Mouse (Mus musculus) gastrocnemius, adult 2 months (tissue): ENCODE measurements around the gene Slc26a11. TPM values are rescaled to one million over a fixed set of nuclear protein-coding genes. Genes with fewer than 3 reads are reported as not detected.
A peak's percentile ranks its signal among the peaks of the same experiment; 100 is the strongest.

Experiments used
- DNase-seq: peaks from one replicate; pipeline ENCODE4 v3.0.0; 2022
- H3K27ac ChIP-seq: fragments of 200-600 bp; 2 replicates; pipeline ENCODE4 v1.8.1; 2022; ENCODE audit warnings: mild to moderate bottlenecking
- H3K4me3 ChIP-seq: fragments of 200-600 bp; 2 replicates; pipeline ENCODE4 v1.8.1; 2022; ENCODE audit warnings: mild to moderate bottlenecking, moderate library complexity
- CTCF ChIP-seq: fragments of 200-600 bp; IDR thresholded peaks from 2 replicates; pipeline ENCODE4 v1.8.1; 2022; ENCODE audit warnings: antibody characterized with exemption, mild to moderate bottlenecking, moderate library complexity
- intact Hi-C: fragments of 180-260 bp; cut with DNase I; formaldehyde crosslinking; loops from one replicate; pipeline ENCODE4 v1.15.1; 2025
- total RNA-seq, 2 experiments: library from RNA; stranded (reverse); gene quantifications; 2 replicates each; pipeline ENCODE4 v1.2.3; 2021

Gene Slc26a11
- total RNA-seq, 2 experiments from 2014 or later = 1.9 to 2.8 TPM

DNA sequence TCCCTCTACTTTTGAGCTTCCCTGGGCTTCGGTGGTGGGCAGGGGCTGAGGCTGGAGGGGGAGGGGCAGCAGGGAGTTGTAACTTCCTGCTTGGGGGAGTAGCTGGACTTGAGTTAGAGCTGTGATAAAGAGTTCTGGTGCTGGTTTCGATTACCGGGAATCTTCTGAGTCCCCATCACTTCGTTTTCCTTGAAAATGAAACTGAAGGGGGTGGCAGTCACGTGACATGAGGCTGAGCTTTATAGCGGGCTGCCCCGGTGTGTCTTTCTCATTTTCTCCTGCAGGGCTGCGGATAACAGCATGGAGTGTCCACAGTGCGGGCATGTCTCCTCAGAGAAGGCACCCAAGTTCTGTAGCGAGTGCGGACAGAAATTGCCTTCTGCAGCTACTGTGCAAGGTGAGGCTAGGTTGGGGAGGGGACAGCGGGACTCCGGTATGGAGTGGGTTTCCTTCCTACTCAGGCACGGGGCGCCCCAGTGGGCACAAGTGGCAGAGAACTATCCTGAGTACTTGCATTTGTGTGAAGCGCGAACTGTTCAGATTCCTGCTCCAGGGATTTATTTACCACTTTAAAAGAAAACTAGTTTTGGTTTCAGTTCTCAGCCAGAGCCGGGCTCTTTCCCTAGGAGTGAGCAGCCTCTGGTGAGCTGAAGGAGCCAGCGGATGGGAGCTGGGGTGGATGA, 37.6 kb downstream of the Slc26a11 start, which contains the start of gene Rnf213:
Rnf213 (plus strand) TSS at position 301 of the 683 bp plus-strand sequence.
- Histone ChIP-seq H3K4me3 (peak within 1 kb of the TSS; percentile 98), H3K27ac (peak within 1 kb of the TSS; percentile 99)
- DNase-seq = peak; percentile 65
- TF ChIP-seq CTCF = peak; percentile 40
- intact Hi-C loops = no loop called here

DNA sequence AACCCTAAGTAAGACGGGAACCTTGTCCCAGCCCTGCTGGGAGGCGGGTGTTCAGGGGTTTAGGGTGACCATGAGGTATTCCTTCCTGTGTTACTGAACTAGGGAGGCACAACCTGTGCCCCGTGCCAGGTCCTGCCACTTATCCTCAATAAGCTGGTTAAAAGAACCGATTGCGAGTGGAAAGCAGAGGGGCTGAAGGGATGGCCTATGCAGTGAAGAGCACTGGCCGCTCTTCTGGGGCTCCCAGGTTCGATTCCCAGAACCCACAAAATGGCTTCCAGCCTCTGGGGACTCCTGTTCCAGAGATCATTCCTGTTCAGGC, 38.1 kb downstream of the Slc26a11 start:
- TF ChIP-seq CTCF = no peak
- peak; percentile 35 for DNase-seq
- peak overlapping the region; percentile 99 for H3K27ac ChIP-seq
- peak overlapping the region; percentile 98 for H3K4me3 ChIP-seq
- intact Hi-C loops = no loop called here

DNA sequence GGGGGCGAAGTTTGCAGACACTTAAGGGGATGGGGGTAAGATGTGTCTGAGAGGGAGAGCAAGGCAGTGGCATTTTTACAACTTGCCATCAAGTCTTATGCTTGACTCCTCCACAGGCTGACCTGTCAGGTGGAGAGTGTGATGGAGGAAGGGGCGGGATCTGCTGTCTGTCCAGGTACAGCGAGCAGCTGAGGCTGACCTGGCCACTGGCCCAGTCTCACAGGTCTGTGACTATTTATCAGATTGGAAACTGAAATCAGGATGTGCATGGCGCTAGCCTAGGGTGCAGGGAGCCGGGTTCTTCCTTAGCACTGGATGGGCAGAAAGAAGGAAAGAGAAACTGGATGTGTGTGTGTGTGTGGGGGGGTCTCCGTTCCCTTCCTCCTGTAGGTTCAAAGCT, 38.9 kb downstream of the Slc26a11 start:
- Histone ChIP-seq H3K4me3 (peak overlapping the region; percentile 98), H3K27ac (no peak overlapping the region)
- intact Hi-C loops = no loop called here
- DNase-seq = no peak
- TF ChIP-seq CTCF = no peak

DNA sequence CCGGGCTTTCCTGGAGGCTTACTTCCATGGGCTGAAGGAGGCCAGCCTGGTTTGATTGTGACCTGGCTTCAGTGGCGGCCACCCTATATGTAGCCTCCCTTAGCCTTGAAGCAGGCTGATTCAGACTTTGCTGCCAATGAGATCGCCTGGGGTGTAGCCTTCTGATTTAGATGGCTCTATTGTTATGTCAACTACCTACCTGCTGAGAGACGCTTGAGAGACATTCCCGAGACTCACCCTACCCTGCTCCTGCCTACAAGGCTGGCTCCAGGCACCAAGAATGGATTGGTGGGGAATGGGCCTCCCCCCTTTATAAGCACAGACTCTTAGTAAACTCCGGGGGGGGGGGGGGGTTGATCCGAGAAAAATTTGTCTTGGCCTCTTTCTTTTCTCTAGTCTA, 40.0 kb downstream of the Slc26a11 start:
- intact Hi-C loops = no loop called here
- no peak for DNase-seq
- TF ChIP-seq CTCF = no peak
- H3K4me3 ChIP-seq = no peak overlapping the region
- no peak overlapping the region for H3K27ac ChIP-seq

DNA sequence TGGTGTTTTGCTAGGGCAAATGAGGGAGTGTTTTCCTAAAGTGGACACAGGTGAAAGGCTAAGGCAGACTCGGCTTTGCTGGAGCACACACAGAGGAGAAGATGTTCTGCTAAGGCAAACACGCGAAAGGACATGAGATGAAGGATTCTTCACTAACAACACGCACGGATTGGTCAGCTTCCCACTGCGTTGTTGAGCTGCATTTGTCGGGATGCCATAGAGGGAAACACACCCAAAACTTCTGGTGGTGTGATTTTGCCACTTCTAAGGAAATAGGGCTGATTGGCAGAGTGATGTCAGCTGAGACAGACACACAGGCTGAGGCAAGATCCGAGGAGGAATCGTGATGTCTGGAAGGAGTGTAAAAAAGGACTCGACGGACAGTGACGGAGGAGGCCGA, 40.6 kb downstream of the Slc26a11 start:
- H3K27ac ChIP-seq = no peak overlapping the region
- H3K4me3 ChIP-seq = no peak overlapping the region
- DNase-seq = no peak
- intact Hi-C loops = no loop called here
- no peak for TF ChIP-seq CTCF

DNA sequence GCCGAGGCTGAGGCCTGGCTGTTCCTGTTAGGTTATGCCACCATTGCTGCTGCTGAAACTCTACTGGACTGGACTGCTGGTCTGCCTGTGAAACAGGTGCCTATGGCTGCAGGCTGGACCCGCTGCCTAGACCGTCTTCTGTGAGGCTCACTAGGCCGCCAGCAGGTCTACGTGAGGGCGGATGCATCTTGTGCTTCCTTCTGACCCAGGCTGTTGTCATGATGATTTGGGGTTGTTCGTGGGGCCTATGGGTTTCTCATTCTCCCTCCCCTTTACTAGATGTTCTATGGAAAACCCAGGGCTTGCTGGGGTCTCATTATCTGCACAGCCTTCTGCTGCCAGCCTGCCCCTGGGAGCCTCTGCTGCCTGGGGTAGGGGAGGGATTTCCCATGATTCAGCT, 41.1 kb downstream of the Slc26a11 start:
- TF ChIP-seq CTCF = no peak
- Histone ChIP-seq H3K27ac (no peak overlapping the region), H3K4me3 (no peak overlapping the region)
- intact Hi-C loops = no loop called here
- no peak for DNase-seq

DNA sequence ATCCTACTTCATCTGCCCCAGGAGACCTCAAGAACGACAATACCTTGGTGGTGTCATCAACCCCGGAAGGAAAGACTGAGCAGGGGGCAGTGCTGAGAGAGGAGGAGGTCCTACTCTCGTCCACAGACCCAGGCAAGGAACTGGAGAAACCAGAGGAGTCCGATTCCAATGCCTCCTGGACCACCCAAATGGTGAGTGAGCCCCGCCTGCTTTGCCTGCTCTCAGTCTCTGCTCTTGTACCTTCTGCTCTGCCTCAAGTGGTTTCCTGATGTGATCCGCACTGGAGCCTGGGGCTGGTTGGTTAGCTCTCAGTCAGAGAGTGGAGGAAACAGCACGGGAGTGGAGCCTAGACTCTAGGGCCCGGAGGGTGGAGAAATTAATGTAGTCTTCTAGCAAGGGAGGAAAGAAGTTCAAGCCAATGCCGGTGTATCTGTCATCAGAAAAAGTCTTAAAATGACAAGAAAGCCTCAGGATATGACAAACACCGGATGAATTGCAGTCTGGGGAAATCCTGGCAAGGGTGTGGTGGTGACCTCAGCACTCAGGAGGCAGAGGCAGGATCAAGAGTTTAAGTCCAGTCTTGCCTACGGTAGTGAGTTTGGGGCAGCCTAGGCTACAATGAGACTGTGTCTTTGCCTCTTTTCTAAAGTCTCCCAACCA, 47.3 kb downstream of the Slc26a11 start:
- H3K27ac ChIP-seq = peak overlapping the region; percentile 9; the same call in 1 of the 2 replicates

DNA sequence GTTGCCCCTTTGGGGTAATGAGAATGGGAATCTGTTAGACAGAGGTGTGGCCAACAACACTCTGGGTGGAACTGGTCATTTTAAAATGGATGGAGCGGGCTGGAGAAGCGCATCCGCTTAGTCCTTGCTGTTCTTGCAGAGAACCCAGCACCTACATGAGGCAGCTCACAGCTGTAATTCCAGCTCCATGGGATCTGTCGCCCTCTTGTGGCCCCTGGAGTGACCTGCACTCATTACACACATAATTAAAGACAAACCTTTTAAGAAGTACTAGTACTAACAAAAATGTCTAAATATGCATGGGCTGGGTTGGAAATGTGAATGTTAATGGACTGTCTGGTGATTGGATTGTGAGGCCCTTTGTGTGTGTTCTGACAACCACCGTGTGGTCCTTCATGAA, 49.3 kb downstream of the Slc26a11 start:
- Histone ChIP-seq H3K4me3 (no peak overlapping the region), H3K27ac (no peak overlapping the region)
- intact Hi-C loops = no loop called here
- DNase-seq = peak; percentile 40
- TF ChIP-seq CTCF = peak; percentile 77

More for the DNA sequence above, 47.3 kb downstream of the Slc26a11 start:
- no peak overlapping the region for H3K4me3 ChIP-seq
- TF ChIP-seq CTCF = no peak
- no peak for DNase-seq
- intact Hi-C loops = no loop called here

DNA sequence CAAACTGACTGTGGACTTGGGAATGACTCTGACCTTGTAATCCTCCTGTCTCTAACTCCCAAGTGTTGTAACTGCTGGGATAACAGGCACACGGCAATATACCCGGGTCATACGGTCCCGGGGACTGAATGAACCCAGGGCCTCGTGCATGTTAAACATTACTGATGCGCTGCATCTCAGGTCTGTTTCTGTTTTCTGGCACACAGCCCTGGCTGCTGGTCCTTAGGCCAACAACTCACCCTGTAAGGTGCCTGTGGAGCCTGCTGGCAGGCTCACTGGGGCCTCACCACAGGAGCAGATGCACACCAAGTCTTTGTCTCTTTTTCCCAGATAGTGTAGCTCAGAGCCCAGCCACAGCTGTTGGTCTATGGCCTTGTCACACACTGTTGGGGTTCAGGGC, 52.0 kb downstream of the Slc26a11 start:
- intact Hi-C loops = no loop called here
- Histone ChIP-seq H3K4me3 (no peak overlapping the region), H3K27ac (no peak overlapping the region)
- no peak for TF ChIP-seq CTCF
- DNase-seq = peak; percentile 22

DNA sequence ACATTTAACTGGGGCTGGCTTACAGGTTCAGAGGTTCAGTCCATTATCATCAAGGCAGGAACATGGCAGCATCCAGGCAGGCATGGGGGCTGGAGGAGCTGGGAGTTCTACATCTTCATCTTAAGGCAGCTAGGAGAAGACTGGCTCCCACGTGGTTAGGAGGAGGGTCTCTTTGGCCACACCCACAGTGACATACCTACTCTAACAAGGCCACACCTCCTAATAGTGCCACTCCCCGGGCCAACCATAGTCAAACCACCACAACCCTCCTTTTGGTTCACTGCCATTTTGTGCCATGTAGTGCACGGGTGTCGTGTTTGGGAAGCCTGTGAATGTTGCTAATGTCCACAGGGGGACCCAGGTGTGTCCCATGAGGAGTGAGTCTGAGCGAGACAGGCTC, 52.6 kb downstream of the Slc26a11 start:
- intact Hi-C loops = no loop called here
- TF ChIP-seq CTCF = no peak
- Histone ChIP-seq H3K27ac (no peak overlapping the region), H3K4me3 (no peak overlapping the region)
- DNase-seq = no peak

DNA sequence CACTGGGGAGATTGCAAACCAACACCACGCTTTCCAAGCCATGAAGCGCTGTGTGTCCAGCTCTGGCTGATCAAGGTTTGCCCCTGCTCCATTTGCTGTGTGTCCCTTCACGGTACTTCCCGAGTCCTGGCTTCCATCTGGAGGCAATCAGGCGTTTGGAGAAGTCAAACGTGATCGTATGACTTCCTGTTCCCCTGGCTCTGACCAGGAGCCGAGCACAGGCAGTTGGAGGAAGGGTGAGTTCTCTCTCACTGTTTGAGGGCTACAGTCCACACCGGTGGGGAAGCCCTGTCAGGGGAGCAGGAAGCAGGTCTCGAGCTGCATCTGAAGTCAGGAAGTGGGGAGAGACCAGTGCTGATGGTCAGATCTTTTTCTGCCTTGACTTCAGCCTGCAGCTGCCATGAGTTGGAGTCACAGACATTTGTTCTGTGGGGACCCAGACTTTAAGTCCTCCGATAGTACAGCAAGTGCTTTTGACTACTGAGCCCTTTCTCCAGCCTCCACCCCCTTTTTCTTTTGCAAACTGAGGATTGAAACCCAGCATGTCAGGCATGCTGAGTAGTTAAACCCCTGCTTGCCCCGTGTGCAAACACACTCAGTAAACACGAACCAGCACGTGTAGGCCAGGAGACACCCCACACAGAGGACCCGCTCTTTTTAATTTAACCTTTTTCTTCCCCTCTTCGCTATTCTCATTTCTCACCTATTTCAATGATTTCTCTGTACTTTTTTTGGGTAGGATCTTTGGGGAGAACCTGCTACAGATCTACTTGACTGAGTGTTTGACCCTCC, 64.2 kb downstream of the Slc26a11 start:
- Histone ChIP-seq H3K27ac (no peak overlapping the region), H3K4me3 (no peak overlapping the region)
- intact Hi-C loops = no loop called here
- TF ChIP-seq CTCF = no peak
- DNase-seq = no peak

DNA sequence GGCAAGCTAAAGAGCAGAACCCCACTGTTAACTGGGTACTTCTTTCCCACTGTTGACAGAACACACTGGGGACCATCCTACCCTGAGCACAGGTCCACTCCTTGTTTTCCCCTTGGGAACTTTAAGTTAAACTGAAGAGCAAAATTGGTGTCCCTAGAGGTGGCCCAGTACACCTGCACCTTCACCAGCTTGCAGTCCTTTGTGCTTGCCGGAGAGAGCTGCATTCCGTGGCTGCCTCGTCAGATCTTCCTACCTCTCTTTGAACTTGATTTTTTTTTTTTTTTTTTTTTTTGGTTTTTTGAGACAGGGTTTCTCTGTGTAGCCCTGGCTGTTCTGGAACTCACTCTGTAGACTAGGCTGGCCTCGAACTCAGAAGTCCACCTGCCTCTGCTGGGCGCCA, 65.1 kb downstream of the Slc26a11 start:
- intact Hi-C loops = no loop called here
- no peak overlapping the region for H3K27ac ChIP-seq
- H3K4me3 ChIP-seq = no peak overlapping the region
- no peak for TF ChIP-seq CTCF
- no peak for DNase-seq

DNA sequence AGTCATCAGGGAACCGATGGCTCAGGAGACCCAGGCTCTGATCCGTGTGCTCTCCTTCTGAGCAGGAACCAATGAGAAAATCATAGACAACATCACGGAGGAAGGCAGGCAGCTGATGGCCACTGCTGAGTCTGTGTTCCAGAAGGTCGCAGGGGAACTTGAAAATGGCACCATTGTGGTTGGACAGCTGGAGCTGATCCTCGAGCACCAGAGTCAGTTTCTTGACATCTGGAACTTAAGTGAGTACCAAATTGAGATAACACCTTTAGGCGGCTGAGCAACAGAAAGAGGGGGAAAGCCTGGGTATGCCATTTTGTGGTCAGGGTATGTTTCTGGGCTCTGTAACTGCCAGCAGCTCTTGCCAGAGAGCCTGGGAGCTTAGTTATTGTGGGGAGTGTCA, 72.1 kb downstream of the Slc26a11 start:
- intact Hi-C loops = no loop called here
- no peak for DNase-seq
- no peak for TF ChIP-seq CTCF
- Histone ChIP-seq H3K27ac (no peak overlapping the region), H3K4me3 (no peak overlapping the region)
